Mouse (Mus musculus): ENCODE measurements around the gene Rab3d. TPM values are rescaled to one million over a fixed set of nuclear protein-coding genes. Genes with fewer than 3 reads are reported as not detected.

Rab3d gene
- polyA plus RNA-seq, 1 experiment from 2014 or later = 13.4 TPM

DNA sequence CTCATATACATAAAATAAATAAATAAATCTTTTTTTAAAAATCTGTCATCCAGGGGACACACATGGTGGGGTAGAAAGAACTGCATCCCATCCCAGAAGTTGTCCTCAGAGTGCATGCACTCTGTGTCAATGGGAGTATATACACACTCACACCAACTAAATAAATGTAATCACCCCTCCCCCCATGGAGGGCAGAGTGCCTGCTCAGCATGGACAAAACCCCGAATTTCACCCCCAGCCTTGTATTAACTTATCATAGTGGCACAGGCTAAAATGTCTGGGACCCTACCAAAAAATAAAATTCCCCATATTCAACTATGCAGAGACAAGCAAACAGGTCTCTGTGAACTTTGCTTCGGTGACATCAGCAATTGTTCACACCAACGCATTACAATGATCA is 36.6 kb upstream of the Rab3d start:
- WGBS = 78% methylated on average over 3 of the region's 3 CpGs
- no peaks in the 10 kb centered on the region for H3K9me3 ChIP-seq
- peak overlapping the region; percentile 65 for H3K4me2 ChIP-seq (replicated peaks)
- H3K4me1 ChIP-seq = peaks cover 21% of the 10 kb centered on the region
- ATAC-seq (ENCODE audit: low FRiP score, low read depth) = no peak
- H3K4me3 ChIP-seq = no peak overlapping the region
- H3K36me3 ChIP-seq = no peaks in the 10 kb centered on the region
- H3K27ac ChIP-seq (replicated peaks) = no peak overlapping the region
- no peak overlapping the region for H3K9ac ChIP-seq (replicated peaks)
- H3K27me3 ChIP-seq = peaks cover 11% of the 10 kb centered on the region

DNA sequence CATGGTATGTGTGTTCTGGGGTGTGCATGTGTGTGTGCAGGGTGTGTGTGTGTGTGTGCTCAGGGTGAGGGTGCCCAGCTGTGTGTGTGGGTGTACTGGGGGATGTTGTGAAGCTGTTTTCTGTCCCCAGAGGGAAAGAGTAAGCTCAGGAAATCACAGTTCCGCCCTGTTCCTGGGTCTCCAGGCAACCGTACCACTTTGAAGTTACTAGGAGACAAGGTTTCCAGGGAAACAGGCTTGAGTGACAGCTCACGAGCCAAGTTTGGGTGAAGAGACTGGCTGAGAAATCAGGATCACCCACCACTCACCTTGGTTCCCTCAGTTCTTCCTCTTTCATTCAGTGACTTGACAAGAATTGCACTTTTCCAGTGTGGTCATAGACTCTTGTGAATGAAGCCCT is 35.6 kb upstream of the Rab3d start:
- Histone ChIP-seq H3K36me3 (no peaks in the 10 kb centered on the region), H3K27ac (replicated peaks) (peak overlapping the region; percentile 27; the same call in 1 of the 2 replicates), H3K4me2 (replicated peaks) (0 out of 2 replicates have a peak overlapping the region, but pooled peaks have one; percentile 6), H3K4me3 (no peak overlapping the region), H3K4me1 (peaks cover 21% of the 10 kb centered on the region), H3K9me3 (no peaks in the 10 kb centered on the region), H3K9ac (replicated peaks) (0 out of 2 replicates have a peak overlapping the region, but pooled peaks have one; percentile 1), H3K27me3 (peaks cover 13% of the 10 kb centered on the region)
- 2% methylated on average over 3 of the region's 3 CpGs for WGBS
- ATAC-seq (ENCODE audit: low FRiP score, low read depth) = no peak

DNA sequence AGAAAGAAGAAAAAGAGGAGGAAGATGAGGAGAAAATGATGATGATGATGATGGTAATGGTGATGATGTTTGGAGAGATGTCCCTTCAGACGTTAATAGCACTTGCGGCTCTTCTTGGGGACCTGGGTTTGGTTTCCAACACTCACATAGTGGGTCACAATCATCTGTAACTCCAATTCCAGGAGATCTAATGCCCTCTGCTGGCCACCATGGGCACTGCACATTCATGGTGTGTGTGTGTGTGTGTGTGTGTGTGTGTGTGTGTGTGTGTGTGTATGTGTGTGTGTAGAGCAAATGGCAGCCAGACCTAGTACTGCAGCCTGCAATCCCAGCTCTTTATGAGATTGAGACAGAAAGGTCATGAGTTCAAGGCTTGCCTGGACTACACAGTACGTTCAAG is 34.0 kb upstream of the Rab3d start:
- peaks cover 28% of the 10 kb centered on the region for H3K27me3 ChIP-seq
- H3K4me3 ChIP-seq = no peak overlapping the region
- no peaks in the 10 kb centered on the region for H3K36me3 ChIP-seq
- peaks cover 29% of the 10 kb centered on the region for H3K4me1 ChIP-seq
- ATAC-seq (ENCODE audit: low FRiP score, low read depth) = no peak
- H3K9me3 ChIP-seq = no peaks in the 10 kb centered on the region
- H3K4me2 ChIP-seq (replicated peaks) = no peak overlapping the region
- no peak overlapping the region for H3K27ac ChIP-seq (replicated peaks)
- 74% methylated on average over 3 of the region's 3 CpGs for WGBS
- H3K9ac ChIP-seq (replicated peaks) = no peak overlapping the region

GRCm38 (mm10) chr9:21950322-21950721 is 32.3 kb upstream of the Rab3d start:
- WGBS = 20% methylated on average over 11 of the region's 11 CpGs

DNA sequence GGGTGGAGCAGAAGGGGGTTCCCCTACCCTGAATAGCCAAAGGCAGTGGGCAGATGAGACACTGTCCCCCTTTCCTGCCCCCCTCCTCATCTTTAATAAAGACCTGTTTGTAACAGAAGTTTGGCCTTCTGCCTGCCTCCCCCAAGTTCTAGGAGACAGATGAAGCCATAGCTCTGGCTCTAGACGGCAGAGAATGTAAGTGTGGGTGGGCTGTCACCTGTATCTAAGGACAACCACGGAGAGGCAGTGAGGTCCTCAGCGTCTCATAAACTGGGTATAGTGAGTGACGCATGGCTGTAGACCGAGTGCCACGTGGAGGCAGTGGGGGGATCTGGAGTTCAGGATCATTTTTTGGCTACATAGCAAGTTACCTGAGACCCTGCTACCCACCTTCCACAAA is 30.8 kb upstream of the Rab3d start:
- H3K4me3 ChIP-seq = no peak overlapping the region
- no peak overlapping the region for H3K4me2 ChIP-seq (replicated peaks)
- 72% methylated on average over 6 of the region's 6 CpGs for WGBS
- H3K27me3 ChIP-seq = peaks cover 36% of the 10 kb centered on the region
- 0 out of 2 replicates have a peak, but pooled peaks cover 3% of the 10 kb centered on the region for H3K36me3 ChIP-seq
- no peaks in the 10 kb centered on the region for H3K9me3 ChIP-seq
- no peak overlapping the region for H3K27ac ChIP-seq (replicated peaks)
- no peak for ATAC-seq (ENCODE audit: low FRiP score, low read depth)
- no peak overlapping the region for H3K9ac ChIP-seq (replicated peaks)
- H3K4me1 ChIP-seq = peaks cover 16% of the 10 kb centered on the region

More at GRCm38 (mm10) chr9:21950322-21950721, 32.3 kb upstream of the Rab3d start:
- Histone ChIP-seq H3K4me2 (replicated peaks) (no peak overlapping the region), H3K4me1 (peaks cover 23% of the 10 kb centered on the region), H3K36me3 (0 out of 2 replicates have a peak, but pooled peaks cover 3% of the 10 kb centered on the region), H3K4me3 (no peak overlapping the region), H3K9me3 (no peaks in the 10 kb centered on the region), H3K9ac (replicated peaks) (no peak overlapping the region), H3K27ac (replicated peaks) (no peak overlapping the region), H3K27me3 (peaks cover 28% of the 10 kb centered on the region)
- no peak for ATAC-seq (ENCODE audit: low FRiP score, low read depth)

DNA sequence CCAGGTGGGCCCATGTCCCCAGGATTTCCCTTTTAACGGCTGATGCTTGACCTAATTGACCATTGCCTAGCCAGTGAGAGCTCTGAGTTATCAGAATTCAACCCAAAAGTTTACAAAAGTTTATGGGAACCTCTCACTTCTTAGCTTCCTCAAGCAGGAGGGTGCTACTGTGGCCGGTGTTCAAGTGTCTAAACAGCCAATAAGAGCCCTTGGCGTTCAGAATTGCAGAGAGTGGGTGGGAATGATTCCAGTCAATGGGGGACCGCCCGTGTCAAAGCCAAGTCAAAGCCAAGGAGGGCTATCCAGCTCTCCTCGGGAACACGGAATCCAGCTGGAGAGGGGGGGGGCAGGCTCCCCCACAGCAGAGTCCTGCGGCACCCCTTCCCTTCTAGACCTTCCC is 30.2 kb upstream of the Rab3d start:
- Histone ChIP-seq H3K4me2 (replicated peaks) (no peak overlapping the region), H3K27ac (replicated peaks) (no peak overlapping the region), H3K27me3 (peaks cover 40% of the 10 kb centered on the region), H3K9me3 (no peaks in the 10 kb centered on the region), H3K4me1 (peaks cover 10% of the 10 kb centered on the region), H3K9ac (replicated peaks) (no peak overlapping the region), H3K36me3 (0 out of 2 replicates have a peak, but pooled peaks cover 3% of the 10 kb centered on the region), H3K4me3 (no peak overlapping the region)
- WGBS = 54% methylated on average over 8 of the region's 8 CpGs
- ATAC-seq (ENCODE audit: low FRiP score, low read depth) = no peak

- Histone ChIP-seq H3K4me2 (replicated peaks) (peak overlapping the region; percentile 26), H3K27me3 (peaks cover 40% of the 10 kb centered on the region), H3K36me3 (0 out of 2 replicates have a peak, but pooled peaks cover 3% of the 10 kb centered on the region), H3K4me1 (peaks cover 8% of the 10 kb centered on the region; the same call in 1 of the 2 replicates), H3K9me3 (no peaks in the 10 kb centered on the region), H3K27ac (replicated peaks) (no peak overlapping the region), H3K4me3 (no peak overlapping the region), H3K9ac (replicated peaks) (no peak overlapping the region; the same call in 1 of the 2 replicates)
- no peak for ATAC-seq (ENCODE audit: low FRiP score, low read depth)
- WGBS = 6% methylated on average over 24 of the region's 28 CpGs
Measured at GRCm38 (mm10) chr9:21947540-21948130, 29.6 kb upstream of the Rab3d start.

DNA sequence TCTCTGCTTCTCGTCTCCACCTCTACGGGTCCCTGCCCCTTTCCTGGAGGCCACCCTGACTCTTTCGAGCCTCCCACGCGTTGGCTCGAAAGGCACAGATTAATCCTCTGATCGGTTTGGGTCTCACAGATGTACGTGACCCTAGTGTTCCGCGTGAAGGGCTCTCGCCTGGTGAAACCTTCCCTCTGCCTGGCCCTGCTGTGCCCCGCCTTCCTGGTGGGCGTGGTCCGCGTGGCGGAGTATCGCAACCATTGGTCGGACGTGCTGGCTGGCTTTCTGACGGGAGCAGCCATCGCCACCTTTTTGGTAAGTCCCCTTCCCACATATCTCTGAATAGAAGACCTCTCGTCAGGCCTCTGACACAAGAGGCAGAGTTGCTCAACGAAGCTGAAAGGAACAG is 26.3 kb upstream of the Rab3d start:
- Histone ChIP-seq H3K9me3 (no peaks in the 10 kb centered on the region), H3K9ac (replicated peaks) (no peak overlapping the region), H3K27ac (replicated peaks) (no peak overlapping the region), H3K4me2 (replicated peaks) (no peak overlapping the region), H3K36me3 (peaks cover 16% of the 10 kb centered on the region; the same call in 1 of the 2 replicates), H3K27me3 (peaks cover 34% of the 10 kb centered on the region), H3K4me1 (peaks cover 8% of the 10 kb centered on the region; the same call in 1 of the 2 replicates), H3K4me3 (no peak overlapping the region)
- ATAC-seq (ENCODE audit: low FRiP score, low read depth) = no peak
- 23% methylated on average over 23 of the region's 23 CpGs for WGBS

DNA sequence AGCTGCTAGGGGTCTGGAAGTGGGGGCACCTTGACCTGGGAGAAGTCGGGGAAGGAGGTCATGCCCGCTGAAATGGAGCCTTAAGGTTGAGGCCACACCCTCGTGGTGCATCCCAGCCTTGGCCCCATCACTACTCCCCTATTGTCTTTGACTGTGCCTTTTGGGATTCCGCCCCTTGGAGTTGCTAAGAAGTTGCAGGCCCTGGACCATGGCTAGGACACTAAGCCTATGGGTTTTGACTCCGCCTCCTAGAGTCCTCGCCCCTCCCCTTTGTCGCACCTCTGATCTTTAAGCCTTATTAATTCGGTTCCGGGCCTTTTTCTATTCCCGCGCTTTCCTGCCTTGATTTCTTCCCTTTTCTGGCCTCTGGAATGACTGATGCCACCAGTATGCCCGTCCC is 25.6 kb upstream of the Rab3d start:
- peaks cover 13% of the 10 kb centered on the region for H3K4me1 ChIP-seq
- H3K36me3 ChIP-seq = peaks cover 21% of the 10 kb centered on the region; the same call in 1 of the 2 replicates
- WGBS = 56% methylated on average over 12 of the region's 12 CpGs
- H3K4me2 ChIP-seq (replicated peaks) = no peak overlapping the region
- peaks cover 27% of the 10 kb centered on the region for H3K27me3 ChIP-seq
- H3K4me3 ChIP-seq = no peak overlapping the region
- no peak overlapping the region for H3K27ac ChIP-seq (replicated peaks)
- H3K9ac ChIP-seq (replicated peaks) = no peak overlapping the region
- ATAC-seq (ENCODE audit: low FRiP score, low read depth) = no peak
- H3K9me3 ChIP-seq = no peaks in the 10 kb centered on the region

DNA sequence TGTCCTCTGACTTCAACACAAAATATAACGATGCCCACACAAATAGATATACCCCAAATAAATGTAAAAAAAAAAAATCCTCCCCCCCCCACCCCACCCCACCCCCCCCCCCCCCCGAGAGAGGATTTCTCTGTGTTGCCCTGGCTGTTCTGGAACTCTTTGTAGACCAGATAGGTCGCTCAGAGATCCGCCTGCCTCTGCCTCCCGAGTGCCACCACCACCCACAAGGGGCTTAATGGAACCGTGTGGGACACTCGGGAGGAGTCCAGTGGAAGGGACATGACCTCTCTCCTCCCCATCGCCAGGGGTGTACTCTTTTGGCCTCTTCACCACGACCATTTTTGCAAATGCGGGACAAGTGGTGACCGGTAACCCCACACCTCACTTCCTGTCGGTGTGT is 25.1 kb upstream of the Rab3d start:
- H3K4me2 ChIP-seq (replicated peaks) = no peak overlapping the region
- peaks cover 19% of the 10 kb centered on the region for H3K4me1 ChIP-seq
- H3K4me3 ChIP-seq = no peak overlapping the region
- ATAC-seq (ENCODE audit: low FRiP score, low read depth) = no peak
- WGBS = 81% methylated on average over 12 of the region's 12 CpGs
- H3K27me3 ChIP-seq = peaks cover 22% of the 10 kb centered on the region
- H3K27ac ChIP-seq (replicated peaks) = no peak overlapping the region
- H3K36me3 ChIP-seq = peaks cover 21% of the 10 kb centered on the region; the same call in 1 of the 2 replicates
- no peaks in the 10 kb centered on the region for H3K9me3 ChIP-seq
- H3K9ac ChIP-seq (replicated peaks) = no peak overlapping the region

DNA sequence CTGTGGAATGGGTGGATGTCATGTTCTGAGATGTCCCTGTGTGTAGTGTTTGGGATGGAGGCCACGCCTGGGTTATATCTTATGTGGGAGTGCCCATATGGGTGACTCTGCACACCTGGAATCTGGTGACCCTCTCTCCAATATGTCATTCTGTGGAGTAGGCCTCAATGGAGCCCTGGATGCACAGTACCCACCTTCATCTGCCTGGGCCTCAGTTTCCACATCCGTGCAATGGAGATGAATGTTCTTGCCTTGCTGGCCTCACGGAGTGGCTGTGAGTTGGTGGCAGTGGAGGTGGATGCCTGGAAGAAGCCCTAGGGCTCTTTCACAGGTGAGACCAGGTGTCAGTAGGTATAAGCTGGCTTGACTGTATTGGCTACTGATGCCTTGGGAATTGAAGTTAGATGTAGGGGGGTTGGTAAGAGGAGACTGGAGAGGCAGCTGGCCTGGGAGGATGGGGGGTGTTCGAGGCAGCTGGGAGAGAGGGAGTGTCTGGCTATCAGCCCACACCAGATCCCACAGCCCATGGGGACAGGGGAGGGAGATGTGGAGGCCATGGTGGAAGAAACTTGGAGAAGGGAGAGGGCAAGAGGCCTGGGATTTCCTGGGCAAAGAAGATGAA is 20.4 kb upstream of the Rab3d start:
- no peak overlapping the region for H3K27ac ChIP-seq (replicated peaks)
- H3K27me3 ChIP-seq = peaks cover 8% of the 10 kb centered on the region; the same call in 1 of the 2 replicates
- 87% methylated on average over 4 of the region's 4 CpGs for WGBS
- ATAC-seq (ENCODE audit: low FRiP score, low read depth) = no peak
- no peaks in the 10 kb centered on the region for H3K9me3 ChIP-seq
- peaks cover 20% of the 10 kb centered on the region for H3K4me1 ChIP-seq
- peaks cover 18% of the 10 kb centered on the region; the same call in 1 of the 2 replicates for H3K36me3 ChIP-seq
- 0 out of 2 replicates have a peak overlapping the region, but pooled peaks have one; percentile 37 for H3K9ac ChIP-seq (replicated peaks)
- H3K4me3 ChIP-seq = peak overlapping the region; percentile 67
- peak overlapping the region; percentile 74 for H3K4me2 ChIP-seq (replicated peaks)

GRCm38 (mm10) chr9:21937711-21938175 is 19.8 kb upstream of the Rab3d start:
- Histone ChIP-seq H3K9ac (replicated peaks) (peak overlapping the region; percentile 78), H3K27me3 (0 out of 2 replicates have a peak, but pooled peaks cover 6% of the 10 kb centered on the region)
- ATAC-seq (ENCODE audit: low FRiP score, low read depth) = peak; percentile 1; the same call in 1 of the 2 replicates

More at GRCm38 (mm10) chr9:21937711-21938175, 19.8 kb upstream of the Rab3d start:
- Histone ChIP-seq H3K4me2 (replicated peaks) (peak overlapping the region; percentile 74), H3K9me3 (no peaks in the 10 kb centered on the region), H3K4me1 (peaks cover 20% of the 10 kb centered on the region), H3K36me3 (peaks cover 18% of the 10 kb centered on the region; the same call in 1 of the 2 replicates), H3K4me3 (peak overlapping the region; percentile 67), H3K27ac (replicated peaks) (no peak overlapping the region)
- WGBS = 77% methylated on average over 4 of the region's 4 CpGs

All from midbrain, embryonic 12.5 days (tissue).